Mouse (Mus musculus) liver (tissue): Measurements from ENCODE around the gene Sh2d4b.
A peak's percentile ranks its signal among the peaks of the same experiment; 100 is the strongest.

ENCODE experiments used
- DNase-seq: peaks from one replicate; pipeline ENCODE4 v3.0.0-alpha.2; 2020; ENCODE audit warnings: mixed read lengths

The Sh2d4b gene

DNA sequence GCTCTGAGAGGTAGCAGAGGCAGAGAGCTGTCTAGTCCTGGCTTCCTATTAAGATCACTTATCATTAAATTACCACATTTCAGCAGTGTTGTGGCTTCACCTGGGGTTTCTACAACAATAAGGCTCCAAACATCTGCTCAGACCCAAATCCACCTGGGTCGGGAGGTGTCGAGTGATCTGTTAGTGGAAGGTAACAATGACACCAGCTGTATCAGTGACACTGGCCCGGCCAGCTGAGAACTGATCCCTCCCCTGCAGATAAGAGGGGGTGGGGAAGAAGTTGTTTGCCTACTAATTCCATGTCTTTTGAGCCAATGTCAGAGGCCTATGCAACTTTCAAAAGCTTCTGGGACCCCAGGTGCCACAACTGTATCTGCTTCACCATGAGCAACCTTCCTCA, at the start of gene Sh2d4b:
TSS of gene Sh2d4b (minus strand) at position 71 of the 400 bp plus-strand sequence.
- DNase-seq = no peak

DNA sequence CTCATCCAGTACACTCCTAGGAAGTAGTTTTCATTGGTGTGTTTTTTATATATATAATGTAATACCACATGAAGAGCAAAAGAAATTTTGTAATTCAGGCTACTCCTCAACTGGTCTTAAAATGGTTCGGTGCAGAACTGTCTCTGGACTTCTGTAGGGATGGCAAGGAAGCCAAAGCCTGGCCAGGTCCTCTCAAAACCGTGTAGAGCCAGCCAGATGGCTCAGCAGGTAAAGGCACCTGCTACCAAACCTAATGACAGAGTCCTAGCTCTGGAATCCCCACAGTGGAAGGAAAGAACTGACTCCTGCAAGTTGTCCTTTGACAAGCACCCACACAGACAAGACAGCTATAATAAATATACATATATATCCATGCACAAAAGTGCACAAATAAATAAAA, 49.4 kb upstream of the Sh2d4b start:
- no peak for DNase-seq

DNA sequence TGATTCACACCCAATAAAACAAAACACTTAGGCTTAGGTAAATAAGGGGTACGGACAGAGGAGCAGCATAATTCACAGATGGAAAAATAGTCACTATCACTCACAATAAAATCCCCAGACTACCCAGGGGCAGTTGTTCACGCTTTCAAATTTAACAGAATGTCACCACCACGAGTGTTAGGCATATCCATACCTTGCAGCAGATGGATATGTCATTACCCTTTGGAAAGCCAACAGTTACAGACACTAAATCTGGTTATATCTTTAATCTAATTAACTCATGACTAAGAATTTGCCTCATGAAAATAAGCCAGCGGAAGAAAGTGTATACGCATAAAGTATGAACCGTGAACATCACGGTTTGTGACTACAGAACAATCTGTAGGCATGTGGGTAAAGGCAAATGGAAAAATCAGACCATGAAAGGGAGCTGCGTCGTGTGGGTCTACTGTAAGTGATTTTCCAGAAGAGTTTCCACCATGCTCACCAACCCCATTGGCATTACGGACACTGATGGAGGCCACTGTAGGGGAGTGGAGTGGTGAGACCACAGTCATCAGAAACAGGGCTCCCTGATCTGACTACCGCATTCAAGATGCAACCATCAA, 45.4 kb upstream of the Sh2d4b start:
- DNase-seq = no peak

DNA sequence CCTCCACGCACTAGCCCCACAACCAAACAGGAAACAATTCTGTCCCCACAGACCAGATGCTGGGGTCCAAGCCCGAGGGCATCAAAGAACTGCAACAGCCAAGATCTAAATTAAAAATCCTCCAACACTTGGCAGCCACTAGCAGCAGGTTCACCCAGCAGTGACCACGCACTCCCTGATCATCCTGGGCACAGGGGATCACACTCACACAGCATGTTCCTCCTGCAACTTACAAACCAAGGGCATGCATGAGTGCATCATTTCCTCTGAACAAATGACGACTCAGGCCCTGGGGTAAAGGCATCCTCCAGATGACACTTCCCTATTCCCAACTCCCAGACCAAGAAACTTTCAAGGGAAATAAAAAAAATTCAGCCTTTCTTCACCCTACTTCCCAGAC, 44.0 kb upstream of the Sh2d4b start:
- no peak for DNase-seq

DNA sequence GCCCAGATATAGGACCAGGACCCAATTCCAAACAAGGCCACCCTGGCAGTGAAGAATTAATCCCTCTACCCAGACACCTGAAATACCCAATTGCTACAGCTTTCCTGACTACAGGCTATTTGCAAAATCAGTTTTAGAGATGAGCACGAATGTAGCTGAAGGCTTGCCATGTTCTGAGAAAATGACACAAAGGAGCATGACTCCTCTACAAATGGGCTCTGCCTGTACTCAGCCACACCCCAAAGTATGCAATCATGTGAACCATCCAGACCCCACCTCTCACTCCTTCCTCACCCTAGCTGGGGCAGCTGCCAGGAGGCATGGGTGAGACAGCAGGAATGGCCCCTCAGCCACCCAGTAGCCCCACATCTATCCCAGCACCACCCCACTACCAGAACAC, 42.4 kb upstream of the Sh2d4b start:
- no peak for DNase-seq

DNA sequence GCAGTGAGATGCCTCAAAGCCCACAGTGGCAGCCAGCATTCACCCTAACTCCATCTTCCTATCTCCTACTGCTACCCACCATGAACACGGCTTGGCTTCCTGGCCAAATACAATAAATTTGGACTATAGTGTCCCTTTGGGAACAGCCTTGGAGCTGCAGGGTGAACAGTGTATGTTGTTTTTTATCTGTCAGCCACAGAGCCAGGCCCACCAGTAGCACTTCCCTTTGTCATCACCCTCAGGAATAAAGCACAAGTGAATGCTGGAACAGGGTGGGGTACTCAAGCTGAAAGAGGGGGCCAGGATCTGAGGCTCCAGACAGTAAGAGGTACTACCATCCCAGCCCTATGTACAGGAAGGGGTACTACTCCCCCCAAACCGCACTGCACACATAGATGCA, 42.0 kb upstream of the Sh2d4b start:
- no peak for DNase-seq

DNA sequence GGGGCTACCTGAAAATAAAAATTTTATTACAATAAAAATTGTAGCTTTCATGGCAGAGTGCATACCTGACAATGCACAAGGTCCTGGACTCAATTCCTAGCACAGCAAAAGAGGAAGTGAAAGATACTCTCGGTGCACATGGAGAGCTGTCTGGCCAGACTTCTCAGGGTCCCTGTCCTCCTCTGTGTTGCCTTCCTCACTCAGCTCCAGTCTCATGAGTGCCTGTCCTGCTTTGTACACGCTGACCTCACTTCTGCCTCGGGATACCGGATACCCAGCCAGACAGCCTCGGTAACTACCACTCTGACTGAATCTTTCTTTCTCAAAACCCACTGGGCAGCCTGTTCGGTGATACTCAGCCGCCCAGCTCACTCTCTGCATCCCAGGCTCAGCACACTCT, 40.3 kb upstream of the Sh2d4b start:
- DNase-seq = no peak

DNA sequence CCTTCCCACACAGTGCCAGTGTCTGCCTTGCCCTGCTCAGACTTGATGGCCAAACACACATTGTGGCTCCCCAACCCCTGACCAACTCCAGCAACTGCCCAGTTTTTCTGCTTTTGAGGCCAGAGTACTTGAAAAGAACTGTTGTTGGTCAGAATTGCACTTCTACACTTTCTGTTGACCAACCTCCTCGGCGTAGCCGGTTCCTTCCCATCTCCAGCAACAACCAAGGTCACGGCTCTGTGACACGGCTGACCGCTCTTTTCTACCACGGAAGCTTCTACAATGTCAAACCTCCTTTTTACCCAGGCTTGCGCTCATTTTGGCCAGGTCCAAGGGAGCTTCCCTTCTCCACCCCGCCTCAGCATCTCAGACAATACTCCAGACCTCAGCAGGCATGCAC, 39.2 kb upstream of the Sh2d4b start:
- DNase-seq = no peak

DNA sequence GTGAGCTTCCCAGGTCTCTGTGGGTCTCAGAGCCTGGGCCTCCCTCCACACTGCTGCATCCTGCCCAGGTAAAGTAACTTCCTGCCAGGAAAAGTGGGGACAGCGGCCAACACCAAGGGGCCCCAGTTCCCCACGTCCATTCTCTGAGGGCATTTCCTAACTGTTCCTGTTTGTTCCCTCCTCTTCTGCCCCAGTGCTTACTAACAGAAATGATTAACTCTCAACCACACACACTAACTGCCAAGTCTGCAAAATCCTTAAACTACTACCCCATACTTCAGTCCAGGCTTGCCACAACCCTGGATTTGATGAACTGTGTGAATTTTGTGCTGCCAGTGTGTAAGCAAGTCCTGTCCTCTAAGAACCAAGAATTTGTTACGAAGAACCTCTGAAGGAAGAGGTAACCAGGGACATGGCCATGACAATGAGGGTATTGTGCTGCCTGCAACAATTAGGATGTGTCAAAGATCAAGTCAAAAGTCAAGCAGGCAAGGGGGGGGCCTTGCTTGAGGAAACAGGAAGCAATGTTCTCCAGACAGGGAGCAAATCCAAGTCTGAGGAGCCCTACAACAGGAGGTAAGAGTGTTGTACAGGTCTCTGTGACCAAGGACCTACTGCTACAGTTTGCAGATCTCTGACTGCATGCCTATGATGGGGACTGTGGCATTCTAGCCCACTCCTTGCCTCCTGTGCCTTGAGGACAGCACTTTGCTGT, 38.2 kb upstream of the Sh2d4b start:
- DNase-seq = no peak

DNA sequence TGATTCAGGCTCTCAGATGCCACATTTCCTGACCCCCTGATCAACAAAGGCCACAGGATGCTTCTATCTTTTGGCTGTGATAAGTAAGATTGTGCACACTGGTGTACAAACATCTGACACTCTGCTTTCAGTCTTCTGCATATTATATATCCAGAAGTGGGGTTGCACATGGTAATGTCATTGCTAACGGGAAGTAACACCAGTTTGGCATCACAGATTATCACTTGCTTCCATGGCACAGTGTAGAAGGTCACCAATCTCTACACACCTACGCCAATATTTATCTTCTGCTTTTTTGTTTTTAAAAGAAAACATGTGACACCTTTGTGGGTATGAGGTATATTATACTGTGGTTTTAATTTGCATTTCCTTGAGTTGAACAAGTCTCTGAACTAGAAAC, 36.9 kb upstream of the Sh2d4b start:
- no peak for DNase-seq

DNA sequence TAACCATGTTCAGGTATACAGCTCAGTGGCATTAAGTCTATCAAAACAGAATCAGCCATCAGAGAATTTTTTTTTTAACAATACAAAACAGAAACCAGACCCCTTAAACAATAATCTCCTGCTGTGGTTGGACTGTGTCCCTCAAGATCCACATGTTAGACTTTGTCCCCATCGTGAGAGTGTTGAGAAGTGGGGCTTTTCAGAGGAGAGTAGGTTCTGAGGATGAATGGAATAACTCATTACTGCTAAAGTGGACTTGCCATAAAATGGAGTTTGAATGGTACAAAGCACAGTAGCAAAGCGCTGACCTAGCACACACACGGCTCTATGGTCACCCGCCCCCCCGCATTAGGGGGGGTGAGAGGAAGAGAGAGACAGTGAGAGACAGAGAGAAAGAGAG, 35.8 kb upstream of the Sh2d4b start:
- no peak for DNase-seq

DNA sequence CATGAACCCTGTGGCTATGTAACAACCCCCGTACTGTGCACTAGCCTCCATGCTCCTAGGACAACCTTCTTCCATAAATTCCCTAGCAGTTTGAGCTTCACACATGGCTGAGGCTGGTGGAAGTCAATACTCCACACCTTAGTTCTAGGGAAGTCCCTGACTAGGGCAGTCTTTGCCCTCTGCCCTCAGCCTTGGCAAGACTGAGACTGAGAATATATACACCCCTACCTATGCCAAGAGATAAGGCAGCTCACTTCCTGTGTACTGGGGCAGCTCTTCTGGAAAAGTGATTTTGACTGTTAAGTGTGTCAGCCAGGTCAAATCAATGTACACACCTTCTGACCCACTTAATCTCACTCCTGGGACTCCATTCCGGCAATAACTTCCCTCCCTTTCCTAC, 34.0 kb upstream of the Sh2d4b start:
- no peak for DNase-seq

DNA sequence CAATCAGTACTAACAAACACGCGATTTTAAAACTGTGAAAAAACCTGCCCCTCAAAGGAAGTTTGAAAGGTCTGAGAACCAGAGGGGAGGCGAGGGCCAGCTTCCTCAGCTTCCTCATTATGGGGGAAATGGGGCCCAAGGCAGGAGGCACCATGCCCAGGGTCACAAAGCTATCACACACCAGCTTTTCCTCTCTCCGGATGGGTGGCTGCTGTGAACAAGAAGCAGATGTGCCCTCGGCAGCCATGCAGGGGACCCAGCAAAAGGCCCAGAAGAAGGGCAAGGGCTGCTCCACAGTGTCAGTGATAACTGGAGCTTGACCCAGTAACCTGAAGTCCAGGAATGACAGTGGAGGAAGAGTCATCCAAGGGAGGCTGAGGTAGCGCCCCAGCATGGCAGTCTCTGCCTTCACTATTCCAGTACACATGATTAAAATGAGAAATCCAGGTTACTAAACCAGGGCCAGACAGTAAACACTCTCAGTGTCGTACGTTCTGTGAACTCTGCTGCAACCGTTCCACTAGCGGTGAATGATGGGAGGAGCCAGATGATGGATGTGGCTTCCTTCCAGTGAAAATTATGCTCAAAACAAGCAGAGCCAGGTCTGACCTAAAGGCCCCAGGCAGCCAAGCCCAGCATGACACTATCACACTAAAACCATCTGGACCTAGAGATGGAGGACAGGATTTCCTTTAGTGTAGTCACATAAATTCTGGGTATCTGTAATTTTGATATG, 31.5 kb upstream of the Sh2d4b start:
- DNase-seq = peak; percentile 36

DNA sequence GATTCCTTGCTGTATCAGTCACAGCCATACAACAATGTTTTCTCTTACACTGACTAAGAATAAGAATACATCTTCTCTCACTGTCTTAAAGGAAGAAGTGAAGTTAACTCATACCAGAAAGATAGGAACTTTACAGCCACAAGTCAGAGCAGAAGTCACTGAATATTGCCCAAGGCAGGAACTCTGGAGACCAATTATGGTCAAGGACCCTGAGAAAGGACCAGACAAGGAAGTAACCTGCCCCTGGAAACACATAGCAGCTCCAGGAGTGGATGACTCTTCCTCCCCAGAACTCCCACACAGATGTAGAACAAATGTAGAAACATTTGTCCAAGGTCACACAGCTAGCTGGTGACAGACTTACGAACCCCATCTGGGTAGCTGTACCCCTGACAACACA, 28.2 kb upstream of the Sh2d4b start:
- no peak for DNase-seq

DNA sequence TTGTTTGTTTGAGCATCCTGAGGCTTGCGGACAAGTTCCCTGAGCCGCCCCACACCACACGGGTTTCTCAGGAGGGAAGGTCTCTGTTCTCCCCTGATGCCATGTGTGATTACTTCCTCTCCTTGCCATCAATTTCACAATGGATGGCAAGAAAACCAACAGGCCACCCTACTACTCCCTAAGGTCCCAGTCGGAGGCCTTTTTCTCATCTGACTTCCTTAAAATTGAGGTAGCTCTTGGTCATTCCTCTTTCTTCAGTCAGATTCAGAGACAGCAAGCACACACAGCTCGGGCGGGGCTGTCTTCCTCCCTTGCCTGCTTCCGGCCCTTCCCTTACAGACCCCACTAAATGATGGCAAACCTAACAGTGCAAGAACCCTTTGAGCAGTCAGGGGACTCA, 26.5 kb upstream of the Sh2d4b start:
- DNase-seq = no peak

DNA sequence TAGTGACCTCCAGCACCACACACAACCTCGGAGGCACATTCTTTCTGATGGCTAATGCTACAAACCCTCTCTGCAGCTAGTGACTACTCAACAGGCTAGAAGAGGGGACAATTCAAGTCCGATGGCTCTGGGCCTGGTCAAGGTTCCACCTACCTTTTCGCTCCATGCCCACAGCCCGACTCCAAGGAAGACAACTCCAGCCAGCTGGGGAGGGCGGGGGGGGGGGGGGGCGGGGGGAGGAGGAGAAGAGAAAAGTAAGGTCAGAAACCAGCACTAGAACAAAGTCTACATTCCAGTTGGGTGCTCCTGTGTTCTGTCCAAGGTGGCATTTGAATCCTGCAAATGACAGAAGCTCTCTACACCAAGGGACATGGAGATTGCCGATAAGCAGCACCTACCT, 25.4 kb upstream of the Sh2d4b start:
- DNase-seq = no peak

DNA sequence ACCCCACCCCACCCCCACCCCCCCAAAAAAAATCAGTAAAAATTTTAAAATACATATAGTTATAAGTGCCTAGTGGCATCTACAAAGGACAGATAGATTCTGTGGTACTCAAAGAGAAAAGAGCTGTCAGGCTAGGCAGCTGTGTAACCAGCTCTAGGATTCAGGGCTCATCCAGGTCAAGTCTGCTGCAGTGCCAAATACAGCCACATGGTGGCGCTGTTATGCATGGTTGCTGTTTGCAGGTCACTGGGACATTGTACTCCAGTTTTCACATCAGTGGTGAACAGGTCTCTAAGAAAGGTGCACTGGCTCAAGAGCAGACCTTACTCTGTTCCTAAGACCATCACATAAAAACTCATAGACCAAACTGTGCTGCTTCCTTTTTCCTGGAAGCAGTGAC, 24.6 kb upstream of the Sh2d4b start:
- peak; percentile 89 for DNase-seq

DNA sequence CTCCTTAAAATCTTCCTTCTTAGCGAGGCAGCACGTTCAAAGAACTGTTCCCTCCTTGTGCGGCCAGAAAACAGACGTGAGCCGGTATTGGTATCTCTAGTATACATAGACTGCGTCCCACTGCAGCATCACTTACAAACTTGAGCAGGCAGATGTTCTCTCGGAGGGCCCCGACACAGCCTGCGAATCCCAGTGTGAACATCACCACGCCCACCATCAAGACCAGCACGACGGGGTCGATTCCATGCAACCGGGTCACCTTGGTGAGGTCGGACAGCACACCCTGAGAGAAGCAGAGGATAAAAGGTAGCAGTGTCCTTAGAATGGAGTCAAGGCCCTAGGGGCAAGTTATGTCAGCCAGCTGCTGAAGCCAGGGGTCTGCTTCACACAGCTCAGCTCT, 23.6 kb upstream of the Sh2d4b start:
- DNase-seq = no peak

DNA sequence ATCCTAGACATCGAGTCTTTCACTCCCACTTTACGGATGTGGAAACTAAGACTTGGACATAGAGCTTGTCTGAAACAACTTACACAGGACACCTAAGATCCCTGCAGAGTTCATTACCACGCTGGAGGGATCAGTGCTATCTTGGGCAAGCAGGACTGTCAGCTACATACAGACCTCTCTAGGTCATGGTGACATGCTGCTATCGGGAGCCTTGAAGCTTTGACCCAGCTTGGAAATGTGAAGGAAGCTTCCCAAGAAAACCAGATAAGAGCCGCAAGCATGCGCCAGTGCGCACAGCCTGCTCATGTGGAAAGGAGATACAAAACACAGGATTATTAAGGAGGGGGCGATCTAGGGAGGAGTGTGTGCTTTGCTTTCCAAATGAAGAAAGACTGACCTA, 22.8 kb upstream of the Sh2d4b start:
- no peak for DNase-seq

DNA sequence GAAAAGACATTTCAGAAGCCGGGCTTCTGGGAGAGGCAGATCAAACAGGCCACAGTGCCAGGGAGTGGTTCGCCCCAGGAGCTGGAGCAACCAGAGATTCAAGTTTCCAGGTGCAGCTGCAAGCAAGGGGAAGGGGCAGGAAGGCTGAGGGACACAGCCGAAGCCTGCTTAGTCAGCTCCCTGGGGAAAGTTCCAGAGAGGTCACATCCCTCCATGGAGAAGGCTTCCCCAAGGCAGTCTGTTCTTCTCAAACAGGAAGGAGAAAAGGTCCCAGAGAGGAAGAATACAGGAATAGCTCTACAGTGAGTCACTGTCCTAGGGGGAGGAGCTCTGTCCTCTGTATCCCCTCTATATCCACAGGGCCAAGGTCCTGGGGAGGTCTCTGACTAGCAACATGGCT, 21.6 kb upstream of the Sh2d4b start:
- DNase-seq = no peak

DNA sequence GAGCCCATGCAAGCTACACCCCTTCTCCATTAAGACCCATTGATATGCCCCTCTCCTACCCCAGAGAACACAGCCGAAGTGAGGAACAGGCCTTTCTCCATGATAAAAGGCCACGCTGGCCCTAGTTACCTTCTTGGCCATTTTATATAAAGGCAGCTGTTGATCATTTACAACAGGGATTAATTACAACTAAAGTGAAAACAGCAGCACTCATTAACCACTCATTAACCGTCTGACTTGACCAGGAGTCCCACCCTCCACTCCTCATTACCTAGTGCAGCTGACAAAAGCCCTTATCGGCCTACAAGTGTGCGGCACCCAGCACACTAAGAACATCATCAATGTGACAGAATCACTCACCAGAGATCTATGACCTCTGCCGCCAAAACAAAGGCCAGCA, 20.6 kb upstream of the Sh2d4b start:
- DNase-seq = no peak

DNA sequence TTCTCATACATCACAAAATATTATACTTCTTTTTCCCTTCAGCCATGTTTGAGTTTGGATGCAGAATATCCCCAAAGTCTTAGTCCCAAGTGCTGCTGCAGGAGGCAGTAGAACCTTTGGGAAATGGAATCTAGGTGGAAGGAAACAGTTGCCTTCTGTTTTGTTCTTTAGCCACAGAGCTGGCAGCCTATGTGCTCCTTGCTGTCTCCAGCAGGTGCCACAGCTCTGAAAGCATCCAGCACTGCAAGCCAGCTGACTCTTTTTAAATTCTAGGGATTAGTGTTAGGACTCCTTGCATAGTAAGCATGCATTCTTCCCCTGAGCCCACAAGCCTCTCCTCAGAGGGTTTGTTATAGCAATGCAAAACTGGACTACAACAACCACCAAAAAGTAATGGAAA, 18.5 kb upstream of the Sh2d4b start:
- no peak for DNase-seq

DNA sequence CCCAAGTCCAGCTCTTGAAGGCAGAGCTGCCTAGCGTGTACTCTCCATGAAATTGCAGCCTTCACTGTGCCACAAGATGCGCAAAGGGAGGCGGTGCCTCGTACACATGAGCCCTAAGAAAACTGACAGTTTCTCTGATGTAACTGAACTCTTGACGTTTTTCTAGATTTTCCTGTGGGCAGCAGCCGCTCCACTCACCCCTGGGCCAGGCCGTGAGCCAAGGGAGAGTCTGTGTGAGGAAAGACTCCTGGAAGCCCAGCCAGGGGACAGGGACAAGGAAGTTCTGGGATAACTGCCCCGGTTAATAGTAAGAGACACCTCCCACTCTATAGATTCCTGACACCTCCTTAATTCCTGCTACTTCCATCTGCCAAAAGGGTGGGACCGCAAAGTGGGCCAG, 15.7 kb upstream of the Sh2d4b start:
- DNase-seq = no peak

DNA sequence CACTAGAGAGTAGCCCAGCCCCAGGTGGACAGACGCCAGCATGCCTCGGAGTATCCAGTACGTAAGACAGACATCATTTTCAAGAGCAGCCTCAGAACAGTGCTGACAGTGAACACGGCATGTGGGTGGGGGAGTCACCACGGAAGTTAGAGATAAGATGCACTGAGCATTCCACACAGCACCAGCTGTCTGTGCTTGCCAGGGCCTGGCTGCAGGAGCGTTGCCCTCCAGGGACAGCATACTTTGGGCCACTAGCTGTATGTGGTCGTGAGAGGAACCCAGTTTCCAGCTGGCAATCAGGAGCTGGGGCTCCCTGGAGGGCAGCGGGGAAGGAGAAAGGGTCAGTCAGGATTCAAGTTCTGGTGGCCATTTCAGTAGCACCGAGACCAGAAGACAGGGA, 13.7 kb upstream of the Sh2d4b start:
- DNase-seq = no peak

DNA sequence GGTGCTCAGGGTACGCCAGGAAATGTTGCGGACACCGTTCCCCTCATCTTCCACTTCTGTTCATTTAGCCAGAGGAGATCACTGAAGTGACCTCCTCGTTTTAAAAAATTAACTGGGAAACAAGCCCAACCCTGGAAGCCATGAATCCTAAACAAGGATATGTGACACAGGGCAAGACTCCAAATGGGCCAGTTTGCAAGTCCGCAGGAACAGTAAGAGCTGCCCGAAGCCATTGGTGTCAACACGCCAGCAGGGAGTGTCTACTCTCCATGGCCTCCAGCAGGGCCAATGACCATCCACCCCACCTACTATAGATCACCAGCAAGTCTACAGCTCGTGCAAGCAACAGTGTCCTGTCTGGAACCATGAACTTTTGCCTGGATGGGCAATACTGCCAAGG, 12.7 kb upstream of the Sh2d4b start:
- no peak for DNase-seq
